Mouse (Mus musculus) CH12.LX (cell line): ENCODE measurements around the gene Rap1gap. TPM values are rescaled to one million over a fixed set of nuclear protein-coding genes. Genes with fewer than 3 reads are reported as not detected.

Experiments used
- DNase-seq: peaks from one replicate; pipeline ENCODE4 v3.0.0-alpha.2; 2013; ENCODE audit errors: extremely low read depth
- H3K27ac ChIP-seq: 2 replicates; pipeline ENCODE4 v1.5.1; 2012; ENCODE audit warnings: low read depth, mild to moderate bottlenecking, control low read depth, moderate library complexity; ENCODE audit not compliant: insufficient read depth
- H3K27me3 ChIP-seq: replicated peaks from 2 replicates; pipeline ENCODE3; 2012; ENCODE audit warnings: inconsistent platforms
- H3K36me3 ChIP-seq, 2 experiments: replicated peaks in 1 of 2; 2 replicates each; pipeline versions ENCODE3 to v1.6.1; 2012; ENCODE audit warnings: inconsistent platforms in 1 of 2, low read length in 1 of 2, mild to moderate bottlenecking in 1 of 2, mixed read lengths in 1 of 2, moderate library complexity in 1 of 2; ENCODE audit not compliant: control insufficient read depth in 1 of 2, insufficient read depth in 1 of 2
- H3K4me1 ChIP-seq, 2 experiments: 2 replicates each; pipeline ENCODE4 v1.6.1; 2012; ENCODE audit warnings: inconsistent platforms in 1 of 2, moderate library complexity in 1 of 2; ENCODE audit not compliant: insufficient read depth in 2 of 2, control insufficient read depth in 1 of 2
- H3K4me2 ChIP-seq: 2 replicates; pipeline ENCODE4 v1.6.1; 2012; ENCODE audit warnings: low read depth, mild to moderate bottlenecking, control low read depth; ENCODE audit not compliant: poor library complexity, insufficient read depth, severe bottlenecking
- H3K4me3 ChIP-seq, 3 experiments: fragments of 150-350 bp in 1 of 3; sonication (generic) in 1 of 3; replicated peaks in 1 of 3; 2 replicates each; pipeline versions ENCODE3 to v1.5.1; 2011 to 2012; ENCODE audit warnings: low read depth in 2 of 3, low read length in 2 of 3, mild to moderate bottlenecking in 2 of 3, moderate library complexity in 2 of 3, control low read depth in 1 of 3, improper control_type of control experiment in 1 of 3, inconsistent platforms in 1 of 3, mixed read lengths in 1 of 3; ENCODE audit not compliant: poor library complexity in 1 of 3
- H3K79me2 ChIP-seq: replicated peaks from 2 replicates; pipeline ENCODE4 v1.6.1; 2012; ENCODE audit warnings: mild to moderate bottlenecking, moderate library complexity; ENCODE audit not compliant: control insufficient read depth, poor library complexity, insufficient read depth, severe bottlenecking; ENCODE audit errors: extremely low read depth
- H3K9ac ChIP-seq: 2 replicates; pipeline ENCODE4 v1.6.1; 2012; ENCODE audit warnings: low read depth, mild to moderate bottlenecking, control low read depth, moderate library complexity; ENCODE audit not compliant: insufficient read depth
- H3K9me3 ChIP-seq: replicated peaks from 2 replicates; pipeline ENCODE3; 2012; ENCODE audit warnings: low read length, inconsistent platforms, mixed read lengths
- BHLHE40 ChIP-seq: IDR thresholded peaks from 2 replicates; pipeline ENCODE4 v1.6.1; 2011; ENCODE audit warnings: mild to moderate bottlenecking, low read depth, low read length, improper control_type of control experiment
- CHD2 ChIP-seq: IDR thresholded peaks from 2 replicates; pipeline ENCODE4 v1.6.1; 2011; ENCODE audit warnings: low read length, improper control_type of control experiment
- E2F4 ChIP-seq: IDR thresholded peaks from 2 replicates; pipeline ENCODE4 v1.6.1; 2011; ENCODE audit warnings: low read depth, low read length, improper control_type of control experiment; ENCODE audit not compliant: insufficient replicate concordance
- ELF1 ChIP-seq: IDR thresholded peaks from 2 replicates; pipeline ENCODE4 v1.6.1; 2014; ENCODE audit warnings: low read depth, mild to moderate bottlenecking, inconsistent platforms, low read length, improper control_type of control experiment
- EP300 ChIP-seq: IDR thresholded peaks from 2 replicates; pipeline ENCODE4 v1.6.1; 2011; ENCODE audit warnings: low read length, improper control_type of control experiment
- GABPA ChIP-seq: IDR thresholded peaks from 2 replicates; pipeline ENCODE4 v1.6.1; 2012; ENCODE audit warnings: low read depth, low read length, improper control_type of control experiment, inconsistent platforms; ENCODE audit not compliant: insufficient replicate concordance
- KAT2A ChIP-seq: IDR thresholded peaks from 2 replicates; pipeline ENCODE4 v1.6.1; 2012; ENCODE audit warnings: low read length, improper control_type of control experiment, inconsistent platforms; ENCODE audit not compliant: insufficient replicate concordance
- MAFK ChIP-seq: IDR thresholded peaks from 2 replicates; pipeline ENCODE4 v1.6.1; 2011; ENCODE audit warnings: low read length, improper control_type of control experiment; ENCODE audit not compliant: insufficient replicate concordance
- MAX ChIP-seq: IDR thresholded peaks from 2 replicates; pipeline ENCODE4 v1.6.1; 2011; ENCODE audit warnings: low read length, improper control_type of control experiment
- MAZ ChIP-seq: IDR thresholded peaks from 2 replicates; pipeline ENCODE4 v1.6.1; 2012; ENCODE audit warnings: low read depth, mild to moderate bottlenecking, inconsistent platforms, low read length, improper control_type of control experiment, moderate library complexity
- NELFE ChIP-seq: IDR thresholded peaks from 2 replicates; pipeline ENCODE4 v1.6.1; 2011; ENCODE audit warnings: low read depth, low read length, improper control_type of control experiment
- PAX5 ChIP-seq: IDR thresholded peaks from 2 replicates; pipeline ENCODE4 v1.6.1; 2012; ENCODE audit warnings: low read length, inconsistent platforms, mixed read lengths
- RAD21 ChIP-seq: IDR thresholded peaks from 2 replicates; pipeline ENCODE4 v1.6.1; 2011; ENCODE audit warnings: low read depth, mild to moderate bottlenecking, low read length, improper control_type of control experiment, moderate library complexity
- SMC3 ChIP-seq: IDR thresholded peaks from 2 replicates; pipeline ENCODE4 v1.6.1; 2011; ENCODE audit warnings: low read depth, low read length, improper control_type of control experiment
- TBP ChIP-seq: conservative IDR thresholded peaks from 2 replicates; pipeline ENCODE4 v1.6.1; 2011; ENCODE audit warnings: low read depth, low read length, improper control_type of control experiment
- TCF12 ChIP-seq: IDR thresholded peaks from 2 replicates; pipeline ENCODE4 v1.6.1; 2014; ENCODE audit warnings: low read depth, mild to moderate bottlenecking, inconsistent platforms, low read length, improper control_type of control experiment
- USF1 ChIP-seq: IDR thresholded peaks from 2 replicates; pipeline ENCODE4 v1.6.1; 2014; ENCODE audit warnings: low read depth, mild to moderate bottlenecking, inconsistent platforms, low read length, improper control_type of control experiment
- ZKSCAN1 ChIP-seq: IDR thresholded peaks from 2 replicates; pipeline ENCODE4 v1.6.1; 2012; ENCODE audit warnings: low read depth, inconsistent platforms, low read length, improper control_type of control experiment, borderline replicate concordance
- dilution Hi-C: fragments of 300-500 bp; cut with MboI; formaldehyde crosslinking; loops from 2 replicates; pipeline ENCODE4 v1.14.3; 2020; ENCODE audit warnings: low sequenced_read_pairs; ENCODE audit not compliant: extremely low pct_unique_long_range_greater_than_20kb, extremely low pct_ligation_motif_present
- in situ Hi-C: fragments of 300-500 bp; cut with MboI; formaldehyde crosslinking; loops from 3 replicates; pipeline ENCODE4 v1.14.3; 2019; ENCODE audit warnings: low sequenced_read_pairs, low pct_ligation_motif_present, low pct_unique_long_range_greater_than_20kb, mixed read lengths
- polyA plus RNA-seq: library from polyadenylated mRNA; unstranded; fragments of >175 nt; gene quantifications from 2 replicates; pipeline ENCODE4 v1.2.1, GENCODE M21; 2012; ENCODE audit warnings: low read depth; ENCODE audit not compliant: insufficient read length
- total RNA-seq, 2 experiments: library from RNA; depleted of rRNA; stranded (reverse); fragments of 300-350 nt in 1 of 2; fragments of >200 nt in 1 of 2; gene quantifications; 2 replicates each; pipeline ENCODE4 v1.2.3; 2012 to 2014

Gene Rap1gap
- total and polyA plus RNA-seq, 3 experiments: 3.0 to 11.1 (median 5.8) TPM

DNA sequence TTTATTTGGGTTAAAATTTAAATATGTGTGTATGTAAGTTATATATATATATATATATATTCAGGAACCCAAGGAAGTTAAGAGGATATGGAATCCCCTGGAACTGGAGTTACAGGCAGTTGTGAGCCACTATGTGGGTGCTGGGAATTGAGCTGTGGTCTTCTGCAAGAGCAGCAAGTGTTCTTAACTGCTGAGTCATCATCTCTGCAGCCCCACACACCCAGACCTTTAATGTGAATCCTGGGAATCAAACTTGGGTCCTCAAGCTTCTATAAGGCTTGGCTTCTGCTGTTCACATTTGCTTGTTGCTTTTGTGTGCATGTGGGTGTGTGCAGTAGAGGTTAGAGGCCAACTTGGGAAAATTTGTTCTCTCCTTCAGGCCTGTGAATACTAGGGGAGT, 18.3 kb upstream of the Rap1gap start:
- DNase-seq: no peak
- H3K4me3 ChIP-seq: no peak overlapping the region
- peak; percentile 74 for TF ChIP-seq MAFK
- no peak for TF ChIP-seq CHD2
- TF ChIP-seq, all 38 proteins: peak for 1
- Histone ChIP-seq H3K79me2 (no peaks in the 10 kb centered on the region), H3K27me3 (no peaks in the 10 kb centered on the region), H3K36me3 (peaks cover 53 to 93% of the 10 kb centered on the region in 2 experiments), H3K4me1 (peaks cover 0 to 12% of the 10 kb centered on the region in 2 experiments; a peak in 2 of 4 replicates), H3K9me3 (no peaks in the 10 kb centered on the region), H3K4me2 (no peak overlapping the region), H3K27ac (no peak overlapping the region), H3K9ac (no peak overlapping the region)
- in situ Hi-C loops: no loop called here
- dilution Hi-C loops: no loop called here

DNA sequence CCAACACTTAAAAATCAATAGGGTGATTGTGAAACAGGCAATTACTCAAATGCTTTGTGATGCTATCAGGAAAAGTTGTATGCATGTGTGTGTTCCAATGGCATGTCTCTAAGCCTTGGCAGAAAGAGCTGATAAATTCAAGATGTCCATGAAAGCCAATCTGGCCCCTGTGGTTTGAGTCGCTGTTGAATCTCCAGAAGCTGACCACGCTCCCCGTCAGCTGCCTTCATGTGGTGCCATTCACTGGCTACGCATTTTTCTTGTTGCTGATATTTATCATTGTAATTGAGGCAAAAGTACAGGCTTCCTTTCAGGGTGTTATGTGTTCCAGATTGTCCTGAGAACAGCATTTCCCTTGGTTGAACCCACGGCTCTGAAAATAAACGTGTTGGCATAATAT, 16.9 kb upstream of the Rap1gap start:
- Histone ChIP-seq H3K4me3 (no peak overlapping the region), H3K4me2 (no peak overlapping the region), H3K27me3 (no peaks in the 10 kb centered on the region), H3K27ac (no peak overlapping the region), H3K36me3 (peaks cover 65 to 95% of the 10 kb centered on the region in 2 experiments), H3K9ac (no peak overlapping the region), H3K79me2 (no peaks in the 10 kb centered on the region), H3K4me1 (peaks cover 0 to 12% of the 10 kb centered on the region in 2 experiments; a peak in 2 of 4 replicates), H3K9me3 (no peaks in the 10 kb centered on the region)
- DNase-seq: no peak
- TF ChIP-seq USF1: no peak
- no peak for TF ChIP-seq KAT2A
- no peak for TF ChIP-seq TCF12
- TF ChIP-seq SMC3: no peak
- no peak for TF ChIP-seq MAZ
- TF ChIP-seq NELFE: no peak
- no peak for TF ChIP-seq BHLHE40
- no peak for TF ChIP-seq ZKSCAN1
- dilution Hi-C loops: no loop called here
- in situ Hi-C loops: no loop called here

DNA sequence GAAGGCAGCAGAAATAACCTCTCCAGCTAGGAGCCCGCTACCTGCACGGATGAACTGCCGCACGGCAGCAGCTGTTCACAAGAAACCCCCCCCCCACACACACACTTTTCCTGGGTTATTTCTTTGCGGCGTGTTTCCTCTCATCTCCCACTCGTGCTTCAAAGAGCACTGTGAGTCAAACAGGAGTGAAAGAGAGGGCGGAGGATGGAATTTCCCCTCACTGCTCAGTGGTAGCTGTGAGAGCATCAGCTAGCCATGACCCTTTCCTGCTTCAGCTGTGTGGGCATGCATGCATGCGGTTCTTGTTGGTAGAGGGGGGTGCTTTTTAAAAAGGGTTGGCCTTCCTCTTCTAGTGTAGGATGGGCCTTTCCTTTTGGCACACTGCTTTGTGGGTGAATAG, 16.3 kb upstream of the Rap1gap start:
- TF ChIP-seq MAX: no peak
- no peak for TF ChIP-seq GABPA
- no peak for TF ChIP-seq ELF1
- no peak for TF ChIP-seq KAT2A
- TF ChIP-seq E2F4: no peak
- no peak for TF ChIP-seq TBP
- TF ChIP-seq RAD21: no peak
- TF ChIP-seq PAX5: no peak
- TF ChIP-seq SMC3: no peak
- TF ChIP-seq EP300: no peak
- no peak overlapping the region for H3K4me2 ChIP-seq
- no peaks in the 10 kb centered on the region for H3K79me2 ChIP-seq
- H3K4me3 ChIP-seq: no peak overlapping the region
- in situ Hi-C loops (no loop called here), dilution Hi-C loops (no loop called here)
- H3K36me3 ChIP-seq: peaks cover 71 to 95% of the 10 kb centered on the region in 2 experiments
- no peaks in the 10 kb centered on the region for H3K27me3 ChIP-seq
- H3K27ac ChIP-seq: no peak overlapping the region
- H3K9ac ChIP-seq: no peak overlapping the region
- H3K4me1 ChIP-seq: peaks cover 0 to 12% of the 10 kb centered on the region in 2 experiments; a peak in 2 of 4 replicates
- no peak for DNase-seq
- H3K9me3 ChIP-seq: no peaks in the 10 kb centered on the region
